Mouse (Mus musculus): ENCODE results near the gene E4f1.

Gene E4f1

DNA sequence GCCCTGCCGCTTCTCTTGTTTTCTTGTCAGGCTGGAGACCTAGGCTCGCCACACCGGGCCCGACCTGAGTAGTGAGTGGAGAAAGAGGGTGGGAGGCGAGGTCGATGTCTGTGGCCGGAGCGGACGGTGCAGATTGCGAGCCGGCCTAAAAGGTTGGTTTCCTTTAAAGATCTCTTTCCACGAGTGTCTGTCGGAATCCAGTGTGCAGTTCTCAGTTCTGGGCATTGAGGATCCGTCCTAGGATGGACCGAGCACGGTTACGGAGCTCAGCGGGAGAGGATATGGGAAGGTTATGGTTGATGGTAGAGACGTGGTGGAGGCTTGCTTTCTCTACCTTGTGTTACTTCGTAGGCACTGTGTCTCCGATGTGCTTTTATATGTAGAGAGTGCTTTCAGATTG is 55.1 kb downstream of the E4f1 start:
- no peak for DNase-seq (ENCODE audit: low read depth)

DNA sequence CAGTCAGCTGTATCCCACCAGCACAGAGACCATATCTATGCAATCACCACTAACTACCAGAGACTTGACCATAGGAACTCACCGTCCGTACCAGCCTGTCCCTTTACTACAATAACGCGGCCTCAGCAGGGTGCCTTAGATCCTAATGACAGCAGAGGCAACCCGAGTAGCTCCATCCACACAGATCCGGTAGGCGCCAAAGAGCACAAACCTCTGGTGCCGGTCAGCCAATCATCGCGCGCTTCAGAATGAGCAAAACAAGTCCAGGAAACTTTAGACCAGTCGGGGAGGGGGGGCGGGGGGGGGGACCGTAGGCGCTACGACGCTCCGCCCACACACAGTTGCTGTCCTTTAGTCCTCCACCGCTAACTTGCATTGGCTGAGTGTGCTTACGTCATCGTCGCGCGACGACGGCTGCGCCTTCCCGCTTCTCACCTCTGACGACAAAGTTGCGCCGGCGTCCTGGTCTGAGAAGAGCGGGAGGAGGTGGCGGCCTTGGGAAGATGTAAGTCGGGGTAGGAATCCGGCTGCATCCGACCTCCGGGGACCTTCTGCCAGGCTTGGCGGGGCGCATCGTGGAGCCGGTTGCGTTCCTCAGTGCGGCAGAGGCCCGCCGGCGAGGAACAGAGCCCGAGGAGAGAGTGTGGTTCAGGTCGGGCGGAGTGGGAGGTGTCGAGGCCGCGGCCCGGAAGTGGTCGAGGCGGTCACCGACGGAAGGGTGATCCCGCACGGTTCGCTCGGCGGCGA is 55.7 kb downstream of the E4f1 start, which contains the start of gene Rnps1:
Rnps1 (plus strand) TSS at position 336 of the 747 bp plus-strand sequence.
- peak; percentile 100 for DNase-seq (ENCODE audit: low read depth)

DNA sequence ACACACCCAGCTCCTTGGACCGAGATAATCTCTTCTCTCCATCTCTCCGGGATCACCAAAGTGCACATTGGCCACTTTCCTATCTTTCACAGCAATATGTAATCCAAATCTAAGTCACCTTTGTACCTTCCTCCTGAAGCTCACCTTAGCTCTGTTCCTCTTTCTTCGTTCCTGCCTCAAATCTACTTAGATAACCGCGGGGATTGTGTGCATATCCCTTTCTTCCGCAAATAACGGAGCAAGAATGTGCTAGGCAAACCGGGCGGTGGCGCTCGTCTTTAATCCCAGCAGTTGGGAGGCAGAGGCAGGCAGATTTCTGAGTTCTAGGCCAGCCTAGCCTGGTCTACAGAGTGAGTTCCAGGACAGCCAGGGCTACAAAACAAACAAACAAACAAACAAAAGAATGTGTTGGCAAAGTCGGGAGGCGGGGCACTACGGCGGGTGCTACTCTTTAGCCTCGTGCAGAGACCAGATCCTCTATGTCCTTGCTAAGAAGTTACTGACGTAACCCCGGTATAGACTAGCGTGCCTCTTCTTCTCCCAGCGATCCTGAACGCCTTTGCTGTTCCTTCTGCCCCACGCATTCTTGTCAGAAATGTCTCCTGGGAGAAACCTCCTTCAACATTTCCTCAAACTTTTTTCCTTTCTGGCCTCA is 56.4 kb downstream of the E4f1 start:
- DNase-seq (ENCODE audit: low read depth), result peak; percentile 79

GRCm38 (mm10) chr17:24407116-24407803 is 62.9 kb downstream of the E4f1 start:
- no peak for DNase-seq (ENCODE audit: low read depth)

- no peak for DNase-seq (ENCODE audit: low read depth)
Observed at GRCm38 (mm10) chr17:24402371-24402770, 67.7 kb downstream of the E4f1 start.

GRCm38 (mm10) chr17:24394456-24394855 is 75.7 kb downstream of the E4f1 start:
- DNase-seq (ENCODE audit: low read depth), result no peak

All from 416B (cell line).